Mouse (Mus musculus) MEL (cell line): Measurements from ENCODE around the gene Ankrd16.

Source experiments
- BHLHE40 ChIP-seq: IDR thresholded peaks from 2 replicates; pipeline ENCODE4 v1.6.1; 2012; ENCODE audit warnings: low read depth, mild to moderate bottlenecking, inconsistent platforms, low read length, improper control_type of control experiment, borderline replicate concordance
- CTCF ChIP-seq, 3 experiments: IDR thresholded peaks in 2 of 3; conservative IDR thresholded peaks in 1 of 3; 2 replicates each; pipeline ENCODE4 v1.5.1; 2011 to 2012; ENCODE audit warnings: low read length in 3 of 3, low read depth in 2 of 3, mild to moderate bottlenecking in 2 of 3, improper control_type of control experiment in 1 of 3, inconsistent platforms in 1 of 3, mixed read lengths in 1 of 3, moderate library complexity in 1 of 3; ENCODE audit not compliant: control insufficient read depth in 1 of 3, insufficient read depth in 1 of 3, poor library complexity in 1 of 3, severe bottlenecking in 1 of 3
- NELFE ChIP-seq: IDR thresholded peaks from 2 replicates; pipeline ENCODE4 v1.6.1; 2011; ENCODE audit warnings: low read depth, low read length, improper control_type of control experiment
- POLR2A ChIP-seq, 2 experiments: IDR thresholded peaks; 2 replicates each; pipeline ENCODE4 v1.6.1; 2011 to 2012; ENCODE audit warnings: low read length in 2 of 2, mild to moderate bottlenecking in 2 of 2, control low read depth in 1 of 2, improper control_type of control experiment in 1 of 2, low read depth in 1 of 2, moderate library complexity in 1 of 2; ENCODE audit not compliant: control insufficient read depth in 1 of 2, insufficient read depth in 1 of 2, poor library complexity in 1 of 2
- TCF12 ChIP-seq: IDR thresholded peaks from 2 replicates; pipeline ENCODE4 v1.6.1; 2014; ENCODE audit warnings: low read depth, mild to moderate bottlenecking, inconsistent platforms, low read length, improper control_type of control experiment, moderate library complexity

GRCm38 (mm10) chr2:11732978-11733377 is 44.7 kb upstream of the Ankrd16 start:
- no peak for TF ChIP-seq CTCF (IDR thresholded peaks at IDR 0.05 in 2 of 3, conservative IDR thresholded peaks at IDR 0.05 in 1 of 3; ENCODE audit: control insufficient read depth in 1 of 3, insufficient read depth in 1 of 3, low read depth in 2 of 3, low read length in 3 of 3, poor library complexity in 1 of 3, severe bottlenecking in 1 of 3)
- no peak for TF ChIP-seq BHLHE40
- no peak for TF ChIP-seq POLR2A (IDR thresholded peaks at IDR 0.05; ENCODE audit: control insufficient read depth in 1 of 2, insufficient read depth in 1 of 2, low read depth in 1 of 2, low read length in 2 of 2, poor library complexity in 1 of 2)
- TF ChIP-seq NELFE: no peak
- no peak for TF ChIP-seq TCF12
